Mouse (Mus musculus) neural tube, embryonic 10.5 days (tissue): ENCODE results near the gene Cfap77.

Source experiments
- DNase-seq: peaks from one replicate; pipeline ENCODE4 v3.0.0-alpha.2; 2017; ENCODE audit warnings: low spot score; ENCODE audit errors: extremely low spot score

The Cfap77 gene

DNA sequence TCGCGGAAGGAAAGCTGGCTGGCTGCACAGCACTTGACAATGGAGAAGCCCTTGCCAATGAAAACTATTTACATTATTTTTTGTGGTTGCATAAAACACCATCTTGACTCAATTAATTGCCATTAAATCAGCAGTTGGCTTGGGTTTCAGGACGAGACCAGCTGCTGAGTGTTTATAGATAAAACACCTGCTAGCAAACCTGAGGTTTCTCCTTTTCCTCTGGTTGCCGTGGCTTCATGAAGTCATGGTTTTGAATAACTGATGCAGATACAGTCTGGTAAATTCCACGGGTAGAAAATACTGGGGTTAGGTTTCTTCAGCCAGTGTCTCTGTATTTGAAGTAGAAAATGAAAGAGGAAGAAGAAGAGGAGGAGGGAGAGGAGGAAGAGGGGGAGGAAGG, 2.9 kb downstream of the Cfap77 start:
- DNase-seq = no peak

GRCm38 (mm10) chr2:29046151-29046550, 8.7 kb downstream of the Cfap77 start:
- no peak for DNase-seq

DNA sequence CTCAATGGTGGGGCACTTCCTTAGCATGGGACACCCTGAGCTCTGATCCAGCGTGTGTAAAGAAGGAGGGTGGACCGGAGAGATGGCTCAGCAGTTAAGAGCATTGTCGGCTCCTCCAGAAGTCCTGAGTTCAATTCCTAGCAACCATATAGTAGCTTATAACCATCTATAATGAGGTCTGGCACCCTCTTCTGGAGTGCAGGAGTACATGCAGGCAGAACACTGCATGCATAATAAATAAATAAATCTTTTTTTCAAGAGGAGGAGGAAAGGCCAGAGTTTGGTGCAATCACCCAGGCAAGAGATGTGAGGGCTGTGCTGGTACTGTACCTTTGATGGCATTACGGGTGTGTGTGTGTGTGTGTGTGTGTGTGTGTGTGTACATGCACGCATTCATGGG, 12.7 kb downstream of the Cfap77 start:
- DNase-seq = no peak

DNA sequence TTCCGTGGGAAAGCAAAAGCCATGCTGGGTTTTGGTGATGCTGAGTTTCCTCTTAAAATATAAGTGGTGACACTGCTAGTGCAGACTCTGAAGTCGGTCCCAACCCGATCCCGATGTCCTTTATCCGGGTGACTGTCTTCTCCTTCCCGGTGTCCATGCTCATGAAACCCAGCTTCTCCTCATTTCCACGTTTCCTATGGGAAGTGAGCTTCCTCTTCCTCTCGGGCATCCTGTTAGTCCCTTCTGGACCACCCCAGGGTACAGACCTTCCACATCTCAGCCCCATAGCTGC, 13.4 kb downstream of the Cfap77 start:
- DNase-seq = no peak

GRCm38 (mm10) chr2:29040594-29041476, 14.0 kb downstream of the Cfap77 start:
- DNase-seq = no peak

DNA sequence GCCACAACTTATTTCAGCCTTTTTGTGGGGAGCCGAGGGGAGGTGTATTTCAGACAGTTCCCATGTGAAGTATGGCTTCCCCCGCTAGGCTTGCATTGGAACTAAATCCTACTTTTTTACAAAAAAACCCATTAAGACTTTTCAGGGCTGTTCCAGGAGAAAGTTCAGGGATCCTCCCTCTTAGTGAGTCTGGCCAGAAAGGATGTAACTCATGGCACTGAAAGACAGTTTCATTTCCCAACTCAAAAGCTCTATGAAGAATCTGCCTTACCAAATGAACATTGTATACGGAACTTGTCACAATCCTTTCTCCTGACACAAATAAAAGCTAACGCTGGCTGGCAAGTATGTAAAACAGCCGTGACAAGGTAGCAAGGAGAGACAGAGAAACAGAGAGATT, 15.1 kb downstream of the Cfap77 start:
- DNase-seq = no peak

DNA sequence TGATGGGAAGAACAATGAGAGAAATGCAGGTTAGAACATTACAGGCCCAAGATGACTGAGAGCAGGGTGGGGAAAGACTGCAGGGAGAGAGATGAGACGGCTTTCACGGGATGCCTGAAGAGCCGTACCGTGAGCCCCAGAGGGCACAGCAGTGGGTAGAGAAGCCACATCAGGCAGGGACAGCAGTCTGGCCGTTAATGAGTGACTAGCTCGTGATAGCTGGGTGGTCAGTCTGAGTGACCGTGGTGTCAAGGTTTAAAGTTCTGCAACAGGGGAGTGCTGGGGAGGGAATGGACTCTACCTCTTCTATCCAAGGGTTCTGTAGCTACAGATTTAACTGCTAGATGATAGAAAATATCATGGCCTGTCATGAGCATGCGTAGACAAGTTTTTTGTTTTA, 19.2 kb downstream of the Cfap77 start:
- no peak for DNase-seq

- DNase-seq = no peak
These were observed 20.1 kb downstream of the Cfap77 start for GRCm38 (mm10) chr2:29034542-29035475.

DNA sequence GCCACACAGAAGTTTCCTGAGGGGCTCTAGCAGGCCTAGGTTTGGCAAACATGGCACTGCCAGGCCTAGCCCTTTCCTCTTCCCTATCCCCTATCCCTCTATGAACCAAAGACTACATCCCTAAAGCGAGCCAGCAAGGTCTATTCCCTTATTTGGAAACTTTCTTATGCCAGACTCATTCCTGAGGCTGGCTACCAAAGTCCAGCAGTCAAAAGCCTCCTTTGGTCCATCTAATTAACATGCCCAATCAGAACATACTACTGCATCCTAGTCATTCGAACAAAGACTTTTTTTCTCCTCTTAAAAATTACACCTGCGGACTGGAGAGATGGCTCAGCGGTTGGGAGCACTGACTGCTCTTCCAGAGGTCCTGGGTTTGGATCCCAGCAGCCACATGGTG, 22.9 kb downstream of the Cfap77 start:
- no peak for DNase-seq

DNA sequence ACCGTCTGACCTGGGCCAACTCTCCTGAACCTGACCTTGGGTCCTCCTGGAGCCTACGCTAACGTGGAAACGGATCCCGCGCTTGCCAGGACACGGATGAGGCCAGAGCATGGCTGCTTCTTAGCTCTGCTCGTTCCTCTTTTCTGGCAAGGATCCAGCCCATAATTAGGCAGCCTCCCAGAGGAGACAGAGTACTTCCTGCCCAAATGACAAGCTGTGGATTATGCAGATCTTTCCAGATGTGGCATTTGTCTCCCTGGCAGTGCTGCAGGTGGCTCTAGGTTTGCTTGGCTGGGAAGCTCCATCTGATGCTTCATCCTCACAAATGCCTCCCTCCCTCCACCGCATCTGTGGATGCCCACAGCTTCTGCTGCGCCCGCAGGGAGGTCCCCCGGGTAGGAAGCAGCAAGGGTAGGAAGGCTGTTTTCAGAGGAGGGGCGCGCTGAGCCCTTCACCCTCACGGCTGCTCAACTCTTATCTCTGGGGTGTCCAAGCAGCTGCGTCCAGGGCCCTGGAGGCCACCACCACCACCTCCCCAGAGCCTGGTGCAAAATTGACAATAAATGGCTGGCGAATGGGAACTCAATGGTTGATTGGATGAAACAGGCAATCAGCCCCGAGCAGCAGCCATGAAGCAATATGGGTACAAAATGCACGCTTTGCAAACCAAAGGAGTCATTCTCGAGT, 24.7 kb downstream of the Cfap77 start:
- DNase-seq = no peak

- DNase-seq = no peak
These were observed 29.6 kb downstream of the Cfap77 start for GRCm38 (mm10) chr2:29025284-29025683.

- no peak for DNase-seq
These were observed 31.9 kb downstream of the Cfap77 start for GRCm38 (mm10) chr2:29023001-29023400.

DNA sequence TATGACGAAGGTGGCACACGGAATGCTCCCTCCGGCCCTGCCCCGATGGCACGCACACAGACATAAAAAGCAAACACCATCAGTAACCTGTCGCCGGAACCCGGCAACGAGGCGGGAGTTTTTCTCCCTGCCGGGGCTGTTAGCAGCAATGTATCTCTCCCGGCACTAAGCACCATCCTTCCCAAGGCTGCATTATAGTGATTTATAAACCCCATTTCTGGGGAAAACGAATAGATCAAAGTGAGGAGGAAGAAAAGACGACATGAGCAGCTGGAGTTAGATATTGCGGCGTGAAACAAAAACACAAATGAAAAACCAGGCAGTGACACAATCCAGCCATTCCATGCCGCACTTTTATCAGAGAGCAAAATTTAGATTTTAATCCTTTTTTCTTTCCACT, 33.8 kb downstream of the Cfap77 start:
- no peak for DNase-seq

GRCm38 (mm10) chr2:29018680-29019079, 36.2 kb downstream of the Cfap77 start:
- no peak for DNase-seq

DNA sequence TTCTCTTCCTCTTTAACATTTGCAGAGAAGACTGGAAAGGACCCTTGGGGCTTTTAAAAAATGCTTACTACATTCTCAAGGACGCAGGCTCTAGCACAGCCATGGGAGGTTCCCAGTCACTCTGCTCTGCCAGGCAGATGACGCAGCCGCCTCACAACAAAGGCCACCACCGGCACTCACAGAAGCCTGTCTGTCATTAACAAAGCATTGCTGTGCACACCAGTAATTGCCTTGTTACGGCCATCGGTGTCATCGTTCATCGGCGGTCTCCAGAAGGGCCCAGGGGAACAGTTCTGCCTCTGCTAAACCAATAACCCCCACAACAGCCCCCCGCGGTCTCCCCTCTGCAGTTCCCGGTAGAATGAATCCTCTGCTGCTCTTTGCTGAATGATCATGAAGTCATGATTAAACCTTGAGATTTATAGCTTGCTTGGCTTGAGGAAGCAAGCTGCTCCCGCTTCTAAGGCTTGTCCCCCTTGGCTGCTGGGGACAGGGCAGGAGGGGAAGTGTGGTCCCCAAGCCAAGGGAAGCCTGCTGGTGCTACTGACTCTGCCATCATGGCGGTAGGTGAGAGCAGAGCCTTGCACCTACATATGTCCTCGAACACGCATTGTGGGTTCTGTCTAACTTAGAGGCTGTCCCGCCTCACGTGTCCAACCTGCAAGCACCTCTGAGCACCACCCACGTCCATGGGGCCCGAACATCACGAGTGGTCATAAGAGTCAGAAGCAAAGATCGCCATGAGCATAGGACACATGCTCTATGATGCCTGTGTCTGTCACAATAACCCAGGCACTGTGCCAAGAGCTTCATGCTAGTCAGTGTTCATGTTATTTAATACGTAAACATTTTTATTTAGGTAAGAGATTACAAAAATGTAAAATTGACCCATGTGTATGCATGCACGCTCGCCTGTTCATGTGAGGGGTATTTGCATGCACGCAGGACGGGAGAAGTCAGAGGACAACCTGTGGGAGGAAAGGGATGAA, 38.0 kb downstream of the Cfap77 start:
- peak; percentile 60 for DNase-seq

- no peak for DNase-seq
These were observed 42.3 kb downstream of the Cfap77 start for GRCm38 (mm10) chr2:29012523-29012922.

DNA sequence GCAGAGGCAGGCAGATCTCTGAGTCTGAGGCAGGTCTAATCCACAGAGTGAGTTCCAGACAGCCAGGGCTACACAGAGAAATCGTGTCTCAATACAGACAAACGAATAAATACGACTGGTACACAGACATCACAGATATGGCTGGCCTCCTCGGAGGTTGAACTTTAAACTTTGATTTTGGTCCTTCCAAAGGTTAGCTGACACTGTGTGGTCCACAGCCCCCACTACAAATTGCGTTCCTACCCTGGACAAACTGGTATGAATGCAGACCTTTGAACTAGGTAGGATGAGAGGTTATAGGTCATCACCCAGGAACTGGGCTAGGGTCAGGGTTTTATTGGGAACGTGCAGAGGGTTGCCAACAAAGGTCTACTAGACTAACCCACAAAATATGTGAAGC, 47.2 kb downstream of the Cfap77 start:
- DNase-seq = no peak

- no peak for DNase-seq
These were observed 48.3 kb downstream of the Cfap77 start for GRCm38 (mm10) chr2:29006455-29007034.

DNA sequence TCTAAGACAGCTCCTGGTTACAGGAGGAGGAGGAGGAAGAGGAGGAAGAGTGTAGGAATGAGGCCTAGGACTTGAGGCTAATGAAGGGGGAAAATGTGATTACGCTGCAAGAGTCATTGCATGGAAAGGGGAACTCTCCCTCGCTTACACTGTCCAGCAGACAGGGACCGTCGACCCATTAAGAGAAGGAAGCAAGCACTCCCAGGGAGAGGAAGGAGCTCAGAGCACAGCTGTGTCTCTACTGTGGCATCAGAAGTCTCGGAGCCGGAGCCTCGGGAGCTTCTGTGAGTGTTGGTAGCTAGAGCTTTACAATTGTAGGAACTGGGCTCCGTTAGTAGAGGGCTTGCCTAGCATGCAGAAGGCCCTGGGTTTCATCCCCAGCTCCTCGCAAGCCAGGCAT, 50.8 kb downstream of the Cfap77 start:
- DNase-seq = no peak

DNA sequence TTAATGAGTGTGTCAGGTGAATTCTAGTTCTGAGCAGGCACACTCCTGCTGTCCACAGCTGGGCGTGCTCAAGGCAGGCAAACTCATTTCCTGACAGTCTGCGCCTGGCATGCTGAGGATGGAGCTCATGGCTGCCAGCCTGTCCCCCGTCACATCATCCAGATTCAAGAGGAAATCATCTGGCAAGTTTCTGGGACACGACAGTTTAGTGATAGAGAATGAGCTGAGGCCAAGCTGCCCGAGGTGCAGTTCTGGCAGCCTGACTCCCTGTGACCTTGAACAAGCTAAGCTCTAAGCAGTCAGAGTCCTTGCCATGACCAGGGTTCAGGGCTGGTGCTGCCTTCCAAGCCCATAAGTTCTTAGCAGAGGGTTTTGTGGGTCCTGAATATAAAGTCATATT, 56.6 kb downstream of the Cfap77 start:
- no peak for DNase-seq
